Mouse (Mus musculus) liver, adult 2 months (tissue): Measurements from ENCODE around the gene Wnk2. TPM values are rescaled to one million over a fixed set of nuclear protein-coding genes. Genes with fewer than 3 reads are reported as not detected.

Experiments used
- DNase-seq: peaks from one replicate; pipeline ENCODE4 v3.0.0-alpha.2; 2011; ENCODE audit warnings: low read depth, low spot score; ENCODE audit errors: extremely low read depth
- H3K27ac ChIP-seq: fragments of 200-500 bp; replicated peaks from 2 replicates; pipeline ENCODE4 v1.5.1; 2012; ENCODE audit warnings: low read depth, mild to moderate bottlenecking, control low read depth, inconsistent platforms, low read length; ENCODE audit not compliant: insufficient read depth
- H3K27me3 ChIP-seq: fragments of 200-500 bp; 2 replicates; pipeline ENCODE4 v1.6.1; 2012; ENCODE audit warnings: mild to moderate bottlenecking, moderate library complexity, low read length, inconsistent platforms; ENCODE audit not compliant: control insufficient read depth, insufficient read depth
- H3K36me3 ChIP-seq: fragments of 200-500 bp; 2 replicates; pipeline ENCODE4 v1.6.1; 2012; ENCODE audit warnings: low read length, inconsistent platforms; ENCODE audit not compliant: control insufficient read depth, insufficient read depth
- H3K4me1 ChIP-seq: fragments of 200-500 bp; 2 replicates; pipeline ENCODE4 v1.6.1; 2011; ENCODE audit warnings: low read length; ENCODE audit not compliant: control insufficient read depth, insufficient read depth
- H3K4me3 ChIP-seq: fragments of 200-500 bp; 2 replicates; pipeline ENCODE4 v1.5.1; 2011; ENCODE audit warnings: low read depth, mild to moderate bottlenecking, control low read depth, low read length, moderate library complexity; ENCODE audit not compliant: insufficient read depth
- H3K79me2 ChIP-seq: fragments of 200-500 bp; 2 replicates; pipeline ENCODE4 v1.6.1; 2012; ENCODE audit warnings: inconsistent platforms, mild to moderate bottlenecking, low read length, moderate library complexity; ENCODE audit not compliant: control insufficient read depth, insufficient read depth
- H3K9ac ChIP-seq: fragments of 200-500 bp; 2 replicates; pipeline ENCODE4 v1.6.1; 2012; ENCODE audit warnings: low read depth, mild to moderate bottlenecking, control low read depth, inconsistent platforms, low read length
- CTCF ChIP-seq: fragments of 200-500 bp; IDR thresholded peaks from 2 replicates; pipeline ENCODE4 v1.5.1; 2011; ENCODE audit warnings: low read depth, low read length, control low read depth
- POLR2A ChIP-seq: fragments of 200-500 bp; IDR thresholded peaks from 2 replicates; pipeline ENCODE4 v1.6.1; 2011; ENCODE audit warnings: low read length, control low read depth; ENCODE audit not compliant: insufficient read depth; ENCODE audit errors: extremely low read depth
- WGBS: fragments of 180-500 bp; shearing (Covaris S2); methylation state at CpG from one replicate; pipeline ENCODE4 v1.1.7; 2018; 5-methylcytosine and 5-hydroxymethylcytosine counted together
- polyA plus RNA-seq: library from polyadenylated mRNA; depleted of rRNA; stranded (reverse); fragments of >200 nt; gene quantifications from 2 replicates; pipeline ENCODE4 v1.2.3, GENCODE M21; 2012
- total RNA-seq: library from RNA; depleted of rRNA; stranded (reverse); fragments of >200 nt; gene quantifications from 2 replicates; pipeline ENCODE4 v1.2.3, GENCODE M21; 2014

Gene Wnk2
- total and polyA plus RNA-seq, 2 experiments = 0.09 to 0.15 TPM

DNA sequence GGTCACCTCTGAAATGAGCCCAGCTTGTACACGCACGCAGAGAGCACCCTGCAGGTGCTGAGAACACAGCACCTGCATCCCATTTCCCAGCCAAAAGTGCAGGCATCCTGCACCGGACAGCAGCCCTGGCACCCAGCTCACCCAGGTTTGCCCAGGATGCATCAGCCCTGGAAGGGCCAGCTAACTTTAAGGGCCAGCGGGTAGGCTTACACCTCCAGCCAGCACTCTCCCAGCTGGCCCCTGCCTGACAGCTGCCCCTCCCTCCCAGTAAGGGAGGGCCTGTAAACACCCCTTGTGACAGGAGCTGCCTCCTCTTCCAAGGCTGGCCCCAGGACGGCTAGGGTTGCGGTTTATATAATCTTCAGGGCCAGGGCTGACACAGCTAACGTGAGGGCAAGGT, 2.4 kb downstream of the Wnk2 start:
- 76% methylated on average over 7 of the region's 7 CpGs for WGBS
- Histone ChIP-seq H3K27me3 (peaks cover 21% of the 10 kb centered on the region), H3K27ac (no peak overlapping the region), H3K9ac (no peak overlapping the region), H3K4me3 (no peak overlapping the region), H3K36me3 (no peaks in the 10 kb centered on the region), H3K4me1 (peaks cover 2% of the 10 kb centered on the region; the same call in 1 of the 2 replicates), H3K79me2 (no peaks in the 10 kb centered on the region)
- TF ChIP-seq POLR2A (no peak), CTCF (no peak)
- DNase-seq = no peak

DNA sequence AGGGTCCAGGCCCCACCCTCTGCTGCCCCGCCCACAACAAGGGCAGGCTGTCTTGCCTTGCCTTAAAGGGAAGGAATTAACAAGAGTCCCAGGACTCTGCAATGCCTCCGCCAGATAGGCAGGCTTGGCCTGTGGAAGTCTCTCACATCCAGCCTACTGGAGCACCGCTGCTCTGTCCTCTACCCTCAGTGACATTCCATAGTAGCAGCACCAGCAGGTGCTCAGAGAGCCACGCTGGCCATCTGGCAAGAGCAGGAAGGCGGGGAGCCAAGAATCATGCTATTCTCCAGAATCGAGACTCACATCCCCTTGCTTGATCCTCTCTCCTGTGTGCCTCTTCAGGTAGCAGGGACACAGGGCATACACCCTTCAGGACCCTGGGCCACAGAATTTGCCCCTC, 3.4 kb downstream of the Wnk2 start:
- H3K36me3 ChIP-seq = no peaks in the 10 kb centered on the region
- H3K27me3 ChIP-seq = peaks cover 21% of the 10 kb centered on the region
- H3K4me1 ChIP-seq = peaks cover 2% of the 10 kb centered on the region; the same call in 1 of the 2 replicates
- 74% methylated on average over 6 of the region's 6 CpGs for WGBS
- TF ChIP-seq CTCF = no peak
- no peak for TF ChIP-seq POLR2A
- H3K9ac ChIP-seq = no peak overlapping the region
- H3K27ac ChIP-seq = no peak overlapping the region
- DNase-seq = no peak
- no peak overlapping the region for H3K4me3 ChIP-seq
- H3K79me2 ChIP-seq = no peaks in the 10 kb centered on the region

DNA sequence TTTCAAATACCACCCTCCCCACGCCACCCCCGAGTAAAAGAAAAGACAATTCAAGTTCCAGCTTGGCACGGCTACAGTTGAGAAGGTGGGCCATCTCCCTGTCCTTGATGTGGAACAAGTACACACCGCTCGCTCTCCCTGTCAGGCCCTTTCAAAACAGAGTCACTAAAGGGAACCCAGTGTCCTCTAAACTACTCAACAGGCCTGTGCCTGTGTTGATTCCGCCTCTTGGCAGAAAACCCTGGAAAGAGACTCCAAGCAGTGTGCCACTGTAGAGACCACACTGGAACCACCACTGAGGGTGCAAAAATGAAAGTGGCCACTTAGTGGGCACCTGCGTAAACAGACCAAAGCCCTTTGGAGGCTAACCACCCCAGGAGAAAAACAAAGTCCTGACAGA, 4.5 kb downstream of the Wnk2 start:
- Histone ChIP-seq H3K79me2 (no peaks in the 10 kb centered on the region), H3K36me3 (no peaks in the 10 kb centered on the region), H3K4me1 (peaks cover 2% of the 10 kb centered on the region; the same call in 1 of the 2 replicates), H3K4me3 (no peak overlapping the region), H3K9ac (no peak overlapping the region), H3K27me3 (peaks cover 21% of the 10 kb centered on the region), H3K27ac (no peak overlapping the region)
- DNase-seq = no peak
- 93% methylated on average over 7 of the region's 7 CpGs for WGBS
- no peak for TF ChIP-seq CTCF
- no peak for TF ChIP-seq POLR2A

DNA sequence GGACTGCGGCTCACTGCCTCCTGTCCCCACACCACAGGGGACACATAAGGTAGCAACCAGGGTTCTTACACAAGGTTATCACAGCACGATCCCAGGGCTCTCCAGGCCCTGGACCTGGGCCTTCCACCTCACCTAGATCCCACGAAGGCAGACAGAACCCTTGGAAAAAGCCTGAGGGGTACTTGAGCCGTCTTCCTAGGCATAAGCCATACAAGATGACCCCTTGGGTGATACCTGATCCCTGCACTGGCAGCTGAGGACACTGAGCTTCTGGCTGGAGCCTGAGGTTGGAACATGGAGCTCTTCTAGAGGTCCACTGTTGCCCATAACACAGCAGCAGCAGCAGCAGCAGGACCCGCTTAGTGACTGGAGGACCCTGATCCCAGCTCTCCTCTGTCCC, 5.4 kb downstream of the Wnk2 start:
- peaks cover 2% of the 10 kb centered on the region; the same call in 1 of the 2 replicates for H3K4me1 ChIP-seq
- 85% methylated on average over 5 of the region's 5 CpGs for WGBS
- no peaks in the 10 kb centered on the region for H3K79me2 ChIP-seq
- no peak overlapping the region for H3K27ac ChIP-seq
- H3K9ac ChIP-seq = no peak overlapping the region
- TF ChIP-seq CTCF = no peak
- TF ChIP-seq POLR2A = no peak
- H3K4me3 ChIP-seq = no peak overlapping the region
- DNase-seq = no peak
- no peaks in the 10 kb centered on the region for H3K36me3 ChIP-seq
- peaks cover 16% of the 10 kb centered on the region for H3K27me3 ChIP-seq

DNA sequence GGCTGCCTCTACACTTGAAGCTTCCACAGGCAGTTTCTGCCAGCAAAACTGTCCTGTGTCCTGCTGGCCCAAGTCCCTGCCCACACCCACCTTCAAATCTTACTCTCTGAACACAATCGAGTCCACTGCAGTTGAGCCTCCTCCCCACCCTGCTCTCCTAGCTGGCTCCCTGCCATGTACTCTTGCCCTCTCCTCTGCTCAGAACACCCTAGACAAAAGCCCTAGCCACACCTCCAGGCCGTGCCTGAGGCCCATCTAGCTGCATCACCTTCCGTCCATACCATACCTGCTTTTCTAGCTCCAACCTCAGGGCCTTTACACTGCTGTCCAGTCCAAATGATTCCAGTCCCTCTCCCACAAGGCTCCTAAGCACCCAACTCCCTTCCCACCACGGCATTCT, 7.2 kb downstream of the Wnk2 start:
- Histone ChIP-seq H3K27me3 (peaks cover 4% of the 10 kb centered on the region; the same call in 1 of the 2 replicates), H3K27ac (no peak overlapping the region), H3K79me2 (no peaks in the 10 kb centered on the region), H3K4me1 (no peaks in the 10 kb centered on the region), H3K4me3 (no peak overlapping the region), H3K36me3 (no peaks in the 10 kb centered on the region), H3K9ac (no peak overlapping the region)
- no peak for DNase-seq
- 66% methylated on average over 4 of the region's 4 CpGs for WGBS
- TF ChIP-seq CTCF (no peak), POLR2A (no peak)

DNA sequence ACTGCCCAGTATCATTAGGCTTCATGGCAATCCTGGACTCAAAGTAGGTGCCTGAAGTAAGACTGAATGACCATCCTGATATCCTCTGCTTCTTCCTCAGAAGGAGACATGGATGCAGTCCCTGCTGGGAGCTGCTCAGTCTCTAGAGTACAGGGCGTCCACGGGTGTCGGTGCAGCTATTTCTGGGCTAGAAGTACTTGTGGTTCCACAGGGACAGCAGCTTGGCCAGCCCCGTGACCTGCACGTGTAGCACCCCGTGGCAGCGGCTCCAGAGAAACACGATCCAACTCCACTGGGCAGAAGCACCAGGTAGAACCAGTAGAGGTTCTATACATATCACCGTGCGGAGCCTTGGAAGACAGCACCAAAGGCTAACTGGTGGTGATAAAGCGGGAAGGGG, 13.3 kb downstream of the Wnk2 start:
- no peaks in the 10 kb centered on the region for H3K27me3 ChIP-seq
- no peak overlapping the region for H3K27ac ChIP-seq
- H3K36me3 ChIP-seq = no peaks in the 10 kb centered on the region
- H3K4me3 ChIP-seq = no peak overlapping the region
- no peak for TF ChIP-seq CTCF
- TF ChIP-seq POLR2A = no peak
- H3K4me1 ChIP-seq = no peaks in the 10 kb centered on the region
- H3K79me2 ChIP-seq = no peaks in the 10 kb centered on the region
- WGBS = 91% methylated on average over 11 of the region's 11 CpGs
- no peak for DNase-seq
- no peak overlapping the region for H3K9ac ChIP-seq
